Mouse (Mus musculus): ENCODE results near the gene Skida1. TPM values are rescaled to one million over a fixed set of nuclear protein-coding genes. Genes with fewer than 3 reads are reported as not detected.

Skida1 gene
- polyA plus RNA-seq, 1 experiment from 2014 or later, result 17.9 TPM

DNA sequence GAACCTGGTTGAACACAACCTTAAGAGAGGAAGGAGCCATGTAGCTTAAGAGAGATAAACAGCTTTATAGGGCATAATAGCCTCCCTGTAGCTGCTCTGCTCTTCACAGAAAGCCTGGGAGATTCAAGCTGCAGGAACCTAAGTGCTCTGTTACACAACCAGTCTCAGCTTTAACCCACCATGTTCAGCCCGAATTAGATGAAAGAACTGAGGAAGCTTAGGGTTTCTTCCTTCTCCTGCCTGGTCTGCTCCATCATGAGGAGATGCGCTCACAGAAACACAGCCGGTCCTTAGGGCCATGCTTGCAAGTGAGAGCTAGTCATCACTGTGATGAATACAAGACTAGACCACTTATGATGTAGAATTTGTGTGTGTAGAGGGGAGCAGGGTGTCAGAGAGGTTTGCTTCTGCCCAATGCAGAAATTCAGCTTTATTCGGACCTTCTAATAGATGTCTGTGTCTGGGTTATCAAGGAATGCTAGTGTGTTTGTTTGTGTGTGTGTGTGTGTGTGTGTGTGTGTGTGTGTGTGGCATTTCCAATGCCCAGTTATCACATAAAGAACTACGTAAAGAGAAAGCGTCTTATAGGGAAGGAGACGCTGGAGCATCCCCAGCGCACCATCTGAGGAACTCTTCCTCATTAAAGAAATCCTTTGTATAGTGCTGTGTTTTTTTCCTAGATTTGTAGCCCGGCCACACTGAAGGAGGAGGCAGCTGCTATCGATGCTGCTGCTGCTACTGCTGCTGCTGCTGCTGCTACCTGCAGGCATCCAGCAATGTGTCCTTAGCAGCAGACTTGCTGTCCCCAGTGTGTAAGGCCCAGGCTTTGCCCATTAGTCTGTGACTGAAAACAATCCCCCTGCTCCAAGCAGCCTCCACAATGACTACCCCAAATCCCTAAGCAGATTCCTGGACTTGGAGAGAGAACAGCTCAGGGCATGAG is 15.4 kb downstream of the Skida1 start:
- peak overlapping the region; percentile 44; the same call in 1 of the 2 replicates for H3K4me3 ChIP-seq
- no peaks in the 10 kb centered on the region for H3K9me3 ChIP-seq (replicated peaks)
- no peaks in the 10 kb centered on the region for H3K36me3 ChIP-seq (ENCODE audit: poor library complexity, severe bottlenecking)
- WGBS, result 20% methylated on average over 10 of the region's 10 CpGs
- H3K27me3 ChIP-seq, result no peaks in the 10 kb centered on the region
- peak; percentile 9; the same call in 1 of the 2 replicates for ATAC-seq
- H3K4me2 ChIP-seq, result peak overlapping the region; percentile 93
- peak overlapping the region; percentile 87 for H3K9ac ChIP-seq
- peak overlapping the region; percentile 28; the same call in 1 of the 2 replicates for H3K27ac ChIP-seq
- H3K4me1 ChIP-seq, result peaks cover 65% of the 10 kb centered on the region

DNA sequence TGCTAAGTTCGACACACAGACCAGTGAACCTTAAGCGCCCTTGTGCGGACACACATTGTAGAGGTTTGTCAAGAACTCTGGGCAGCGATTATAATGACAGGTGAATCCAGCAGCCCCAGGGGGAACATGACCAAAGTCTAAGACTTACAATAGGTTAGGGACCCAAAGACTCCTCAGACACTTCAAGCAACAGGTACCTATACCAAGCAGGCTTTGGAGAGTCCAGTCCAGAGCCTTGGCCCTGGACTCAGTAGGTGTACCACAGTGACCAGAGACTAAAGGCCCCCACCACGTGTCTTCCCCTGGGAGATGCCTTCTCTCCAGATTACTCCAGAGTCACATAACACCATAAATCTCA is 16.3 kb downstream of the Skida1 start:
- Histone ChIP-seq H3K27ac (no peak overlapping the region), H3K36me3 (ENCODE audit: poor library complexity, severe bottlenecking) (no peaks in the 10 kb centered on the region), H3K4me3 (peak overlapping the region; percentile 44; the same call in 1 of the 2 replicates), H3K9ac (peak overlapping the region; percentile 87), H3K27me3 (no peaks in the 10 kb centered on the region), H3K4me2 (peak overlapping the region; percentile 93), H3K4me1 (peaks cover 56% of the 10 kb centered on the region), H3K9me3 (replicated peaks) (no peaks in the 10 kb centered on the region)
- ATAC-seq, result no peak
- 27% methylated on average over 5 of the region's 5 CpGs for WGBS

GRCm38 (mm10) chr2:18031831-18032537 is 16.9 kb downstream of the Skida1 start:
- peak overlapping the region; percentile 93 for H3K4me2 ChIP-seq
- H3K27me3 ChIP-seq, result no peaks in the 10 kb centered on the region
- H3K4me1 ChIP-seq, result peaks cover 58% of the 10 kb centered on the region
- ATAC-seq, result no peak
- peak overlapping the region; percentile 46 for H3K27ac ChIP-seq
- peak overlapping the region; percentile 44 for H3K4me3 ChIP-seq
- no peaks in the 10 kb centered on the region for H3K36me3 ChIP-seq (ENCODE audit: poor library complexity, severe bottlenecking)
- WGBS, result 1% methylated on average over 32 of the region's 34 CpGs
- no peaks in the 10 kb centered on the region for H3K9me3 ChIP-seq (replicated peaks)
- peak overlapping the region; percentile 87 for H3K9ac ChIP-seq

- H3K36me3 ChIP-seq (ENCODE audit: poor library complexity, severe bottlenecking), result no peaks in the 10 kb centered on the region
- WGBS, result 2% methylated on average over 26 of the region's 26 CpGs
- H3K4me1 ChIP-seq, result peaks cover 65% of the 10 kb centered on the region
- H3K9ac ChIP-seq, result peak overlapping the region; percentile 87
- H3K27ac ChIP-seq, result peak overlapping the region; percentile 49
- no peaks in the 10 kb centered on the region for H3K27me3 ChIP-seq
- ATAC-seq, result no peak
- H3K4me3 ChIP-seq, result peak overlapping the region; percentile 44
- H3K4me2 ChIP-seq, result peak overlapping the region; percentile 93
- H3K9me3 ChIP-seq (replicated peaks), result no peaks in the 10 kb centered on the region
These were observed 17.5 kb downstream of the Skida1 start for GRCm38 (mm10) chr2:18031271-18031821.

GRCm38 (mm10) chr2:18030581-18030980 is 18.3 kb downstream of the Skida1 start:
- 7% methylated on average over 8 of the region's 8 CpGs for WGBS
- H3K9ac ChIP-seq, result peak overlapping the region; percentile 87

GRCm38 (mm10) chr2:18029656-18030055 is 19.2 kb downstream of the Skida1 start:
- ATAC-seq, result no peak
- Histone ChIP-seq H3K4me2 (peak overlapping the region; percentile 47), H3K4me3 (peak overlapping the region; percentile 11; the same call in 1 of the 2 replicates), H3K9ac (peak overlapping the region; percentile 17; the same call in 1 of the 2 replicates), H3K36me3 (ENCODE audit: poor library complexity, severe bottlenecking) (no peaks in the 10 kb centered on the region), H3K4me1 (peaks cover 77% of the 10 kb centered on the region), H3K9me3 (replicated peaks) (no peaks in the 10 kb centered on the region), H3K27me3 (no peaks in the 10 kb centered on the region), H3K27ac (peak overlapping the region; percentile 17)
- WGBS, result 25% methylated on average over 7 of the region's 7 CpGs

More at GRCm38 (mm10) chr2:18030581-18030980, 18.3 kb downstream of the Skida1 start:
- Histone ChIP-seq H3K36me3 (ENCODE audit: poor library complexity, severe bottlenecking) (no peaks in the 10 kb centered on the region), H3K27me3 (no peaks in the 10 kb centered on the region), H3K27ac (peak overlapping the region; percentile 48), H3K4me1 (peaks cover 72% of the 10 kb centered on the region), H3K4me2 (peak overlapping the region; percentile 93), H3K4me3 (peak overlapping the region; percentile 44; the same call in 1 of the 2 replicates), H3K9me3 (replicated peaks) (no peaks in the 10 kb centered on the region)
- no peak for ATAC-seq

GRCm38 (mm10) chr2:18028140-18029021 is 20.5 kb downstream of the Skida1 start:
- H3K27me3 ChIP-seq, result no peaks in the 10 kb centered on the region
- peak; percentile 65 for ATAC-seq
- WGBS, result under 1% methylated on average over 60 of the region's 61 CpGs
- peak overlapping the region; percentile 99 for H3K27ac ChIP-seq
- H3K4me3 ChIP-seq, result peak overlapping the region; percentile 60
- peak overlapping the region; percentile 99 for H3K4me2 ChIP-seq
- no peaks in the 10 kb centered on the region for H3K9me3 ChIP-seq (replicated peaks)
- no peaks in the 10 kb centered on the region for H3K36me3 ChIP-seq (ENCODE audit: poor library complexity, severe bottlenecking)
- H3K4me1 ChIP-seq, result peaks cover 75% of the 10 kb centered on the region
- peak overlapping the region; percentile 94 for H3K9ac ChIP-seq

- H3K36me3 ChIP-seq (ENCODE audit: poor library complexity, severe bottlenecking), result no peaks in the 10 kb centered on the region
- H3K4me2 ChIP-seq, result peak overlapping the region; percentile 99
- H3K27me3 ChIP-seq, result no peaks in the 10 kb centered on the region
- peak overlapping the region; percentile 94 for H3K9ac ChIP-seq
- H3K9me3 ChIP-seq (replicated peaks), result no peaks in the 10 kb centered on the region
- H3K4me1 ChIP-seq, result peaks cover 68% of the 10 kb centered on the region
- ATAC-seq, result peak; percentile 90
- peak overlapping the region; percentile 99 for H3K27ac ChIP-seq
- WGBS, result 0% methylated on average over 44 of the region's 44 CpGs
- peak overlapping the region; percentile 60 for H3K4me3 ChIP-seq
These were observed 21.3 kb downstream of the Skida1 start for GRCm38 (mm10) chr2:18027448-18028139.

DNA sequence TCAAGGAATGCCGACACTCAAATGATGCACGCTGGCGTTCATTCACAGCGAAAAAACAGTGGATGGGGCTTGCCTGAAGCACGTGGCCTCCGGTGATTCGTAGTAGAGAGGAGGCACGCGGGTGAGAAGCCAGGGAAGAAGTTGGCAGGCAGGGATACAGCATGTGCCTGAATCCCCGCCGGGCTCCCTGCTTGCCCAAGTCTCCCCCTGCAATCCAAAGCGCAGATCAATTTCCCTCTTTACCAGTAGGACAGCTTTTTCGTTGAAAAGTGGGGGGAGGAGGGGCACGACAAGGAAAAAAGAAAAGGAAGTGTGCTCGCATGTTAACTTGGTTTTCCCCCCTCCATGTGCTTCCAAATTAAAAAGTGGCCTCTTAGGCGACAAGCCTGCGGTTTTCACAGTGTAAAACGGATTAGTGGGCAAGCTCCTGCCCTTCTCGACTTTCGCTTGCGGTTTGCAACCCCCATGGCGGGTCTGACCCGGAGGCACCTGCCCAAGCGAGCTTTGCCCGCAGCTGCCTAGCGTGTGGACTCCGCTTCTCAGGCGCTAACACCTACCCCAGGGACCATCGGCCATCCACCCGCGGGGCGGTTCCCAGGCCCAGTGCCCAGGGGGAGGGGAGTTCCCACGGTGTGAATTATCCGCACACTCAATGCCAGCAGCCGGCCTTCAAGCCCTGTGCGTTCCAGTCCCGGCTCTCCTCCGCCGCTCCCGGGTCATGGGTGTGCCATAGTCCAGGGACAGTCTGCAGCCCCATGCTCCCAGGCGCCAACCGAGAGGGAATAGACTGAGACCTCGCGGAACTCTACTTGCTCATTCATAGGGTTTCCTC is 22.5 kb downstream of the Skida1 start:
- Histone ChIP-seq H3K4me2 (peak overlapping the region; percentile 99), H3K4me3 (peak overlapping the region; percentile 60), H3K9ac (peak overlapping the region; percentile 94), H3K36me3 (ENCODE audit: poor library complexity, severe bottlenecking) (no peaks in the 10 kb centered on the region), H3K27me3 (no peaks in the 10 kb centered on the region), H3K9me3 (replicated peaks) (no peaks in the 10 kb centered on the region), H3K4me1 (peaks cover 56% of the 10 kb centered on the region), H3K27ac (peak overlapping the region; percentile 99)
- ATAC-seq, result peak; percentile 14
- under 1% methylated on average over 44 of the region's 44 CpGs for WGBS

DNA sequence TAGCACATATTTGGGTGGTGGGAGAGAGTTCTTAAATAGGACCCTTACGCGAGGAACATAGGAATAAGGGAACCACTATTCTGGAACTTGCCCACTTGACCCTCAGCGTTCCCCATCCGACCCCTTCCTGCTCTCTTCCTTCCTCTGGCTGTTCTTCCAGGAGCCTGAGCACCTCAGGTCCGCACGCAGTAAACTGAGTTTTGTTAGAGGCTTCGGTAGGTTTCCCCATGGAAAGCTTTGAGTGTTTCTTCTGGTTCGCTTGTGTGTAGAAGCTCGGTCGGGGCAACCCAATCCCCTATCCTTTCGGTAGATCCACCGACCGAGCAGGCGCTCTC is 23.1 kb downstream of the Skida1 start:
- peak overlapping the region; percentile 60 for H3K4me3 ChIP-seq
- peak overlapping the region; percentile 94 for H3K9ac ChIP-seq
- peak overlapping the region; percentile 99 for H3K4me2 ChIP-seq
- H3K36me3 ChIP-seq (ENCODE audit: poor library complexity, severe bottlenecking), result no peaks in the 10 kb centered on the region
- ATAC-seq, result no peak
- peaks cover 50% of the 10 kb centered on the region for H3K4me1 ChIP-seq
- no peaks in the 10 kb centered on the region for H3K9me3 ChIP-seq (replicated peaks)
- H3K27me3 ChIP-seq, result no peaks in the 10 kb centered on the region
- under 1% methylated on average over 14 of the region's 14 CpGs for WGBS
- H3K27ac ChIP-seq, result peak overlapping the region; percentile 99
